Mouse (Mus musculus): ENCODE measurements around the gene Hist1h2bg. TPM values are rescaled to one million over a fixed set of nuclear protein-coding genes. Genes with fewer than 3 reads are reported as not detected.

The Hist1h2bg gene
- not detected for polyA plus RNA-seq (2014; fragmentation: Illumina TruSeq; extraction: RNeasy Lipid Tissue Mini Kit (QIAGEN cat#74804); ENCODE audit: low read depth, low replicate concordance)

GRCm38 (mm10) chr13:23571022-23571503 is at the start of gene Hist1h2bg, which contains the start of gene Hist1h2ae:
Gene Hist1h2bg (plus strand): TSS chr13:23571396.
Gene Hist1h2ae (minus strand): TSS chr13:23571220.

GRCm38 (mm10) chr13:23530901-23531875 is 40.0 kb upstream of the Hist1h2bg start, which contains the start of gene Hist1h4h:
Gene Hist1h4h (plus strand): TSS chr13:23531050.

GRCm38 (mm10) chr13:23533560-23534367 is 37.4 kb upstream of the Hist1h2bg start, which contains the start of gene Hist1h2af:
Gene Hist1h2af (plus strand): TSS chr13:23533906.

GRCm38 (mm10) chr13:23535137-23536075 is 35.8 kb upstream of the Hist1h2bg start, which contains the start of gene Hist1h3g:
Gene Hist1h3g (plus strand): TSS chr13:23535422.

GRCm38 (mm10) chr13:23542999-23543607 is 28.1 kb upstream of the Hist1h2bg start, which contains the start of gene Hist1h2bh:
Gene Hist1h2bh (minus strand): TSS chr13:23543392.

GRCm38 (mm10) chr13:23543965-23544786 is 27.0 kb upstream of the Hist1h2bg start, which contains the start of gene Hist1h3f:
Gene Hist1h3f (plus strand): TSS chr13:23544052.

GRCm38 (mm10) chr13:23551146-23551834 is 19.9 kb upstream of the Hist1h2bg start, which contains the start of gene Hist1h4f:
Gene Hist1h4f (minus strand): TSS chr13:23551648.

GRCm38 (mm10) chr13:23552962-23553361 is 18.2 kb upstream of the Hist1h2bg start, which contains the start of gene Hist1h1d:
Gene Hist1h1d (plus strand): TSS chr13:23553262.

DNA sequence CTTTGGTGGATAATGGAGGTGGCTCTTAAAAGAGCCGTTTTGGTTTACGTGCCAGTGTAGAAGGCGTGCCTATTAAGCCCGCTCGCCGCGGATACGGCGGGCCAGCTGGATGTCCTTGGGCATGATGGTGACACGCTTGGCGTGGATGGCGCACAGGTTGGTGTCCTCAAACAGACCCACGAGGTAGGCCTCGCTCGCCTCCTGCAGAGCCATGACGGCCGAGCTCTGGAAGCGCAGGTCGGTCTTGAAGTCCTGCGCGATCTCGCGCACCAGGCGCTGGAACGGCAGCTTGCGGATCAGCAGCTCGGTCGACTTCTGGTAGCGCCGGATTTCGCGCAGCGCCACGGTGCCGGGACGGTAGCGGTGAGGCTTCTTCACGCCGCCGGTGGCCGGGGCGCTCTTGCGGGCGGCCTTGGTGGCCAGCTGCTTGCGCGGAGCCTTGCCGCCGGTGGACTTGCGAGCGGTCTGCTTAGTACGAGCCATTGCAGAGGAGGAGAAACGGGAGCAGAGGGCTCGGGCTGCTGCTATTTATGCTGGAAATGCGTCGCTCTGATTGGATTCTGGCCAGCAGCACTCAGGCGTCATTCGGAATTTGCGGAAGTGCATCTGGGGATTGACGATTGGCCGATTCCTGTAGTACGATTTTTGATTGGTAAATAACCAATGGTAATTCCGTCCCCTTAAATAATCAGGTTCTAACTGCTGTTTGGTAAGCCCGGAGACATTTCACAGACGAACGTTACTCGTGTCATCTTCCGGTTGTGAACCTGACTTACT is 9.1 kb upstream of the Hist1h2bg start, which contains the start of gene Hist1h3e:
Hist1h3e (minus strand) TSS at position 487 of the 777 bp plus-strand sequence.

DNA sequence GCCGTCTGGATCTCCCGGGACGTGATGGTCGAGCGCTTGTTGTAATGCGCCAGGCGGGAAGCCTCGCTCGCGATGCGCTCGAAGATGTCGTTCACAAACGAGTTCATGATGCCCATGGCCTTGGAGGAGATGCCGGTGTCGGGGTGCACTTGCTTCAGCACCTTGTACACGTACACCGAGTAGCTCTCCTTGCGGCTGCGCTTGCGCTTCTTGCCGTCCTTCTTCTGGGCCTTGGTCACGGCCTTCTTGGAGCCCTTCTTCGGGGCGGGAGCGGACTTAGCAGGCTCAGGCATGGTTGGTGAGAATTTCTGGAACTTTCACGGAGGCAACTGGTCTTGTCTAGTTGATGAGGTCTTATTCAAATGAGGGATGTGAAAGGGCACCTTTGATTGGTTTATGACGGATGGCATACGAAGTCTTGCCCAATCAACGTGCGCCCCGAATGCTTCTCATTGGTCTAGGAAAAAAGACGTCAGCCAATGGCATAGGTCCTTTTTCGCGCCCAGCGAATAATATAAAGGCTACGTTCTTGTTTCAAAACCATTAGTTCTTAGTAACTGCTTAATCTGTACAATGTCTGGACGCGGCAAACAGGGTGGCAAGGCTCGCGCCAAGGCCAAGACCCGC is 2.8 kb downstream of the Hist1h2bg start, which contains the start of the genes Hist1h2bf and Hist1h2ad:
Hist1h2bf (minus strand) TSS at position 299 of the 627 bp plus-strand sequence.
Hist1h2ad (plus strand) TSS at position 484 of the 627 bp plus-strand sequence.

DNA sequence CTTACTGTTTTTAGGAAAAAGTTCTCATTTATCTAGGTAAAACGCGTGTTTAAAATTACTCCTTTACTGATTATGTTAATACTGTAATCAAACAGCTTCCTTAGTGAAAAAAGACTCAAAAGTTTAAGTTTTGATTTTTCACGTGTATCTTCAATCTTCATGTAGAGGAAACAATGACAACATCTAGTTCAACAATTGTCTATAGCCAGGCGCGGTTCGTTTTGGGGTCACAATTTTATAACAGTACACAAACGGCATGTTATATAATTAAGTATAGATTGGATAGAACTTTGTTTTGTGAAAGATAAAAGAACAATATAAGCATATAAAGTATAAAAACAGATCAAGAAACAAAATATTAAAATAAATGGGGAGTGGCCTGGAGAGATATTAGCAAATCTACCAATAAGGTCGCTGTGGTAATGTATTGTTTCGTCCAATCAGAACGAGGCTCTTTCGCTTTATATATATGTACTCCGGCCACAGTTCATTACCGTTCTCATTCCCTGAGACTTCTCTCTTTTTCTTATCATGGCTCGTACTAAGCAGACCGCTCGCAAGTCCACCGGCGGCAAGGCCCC is 4.2 kb downstream of the Hist1h2bg start, which contains the start of gene Hist1h3d:
Hist1h3d (plus strand) TSS at position 493 of the 581 bp plus-strand sequence.

DNA sequence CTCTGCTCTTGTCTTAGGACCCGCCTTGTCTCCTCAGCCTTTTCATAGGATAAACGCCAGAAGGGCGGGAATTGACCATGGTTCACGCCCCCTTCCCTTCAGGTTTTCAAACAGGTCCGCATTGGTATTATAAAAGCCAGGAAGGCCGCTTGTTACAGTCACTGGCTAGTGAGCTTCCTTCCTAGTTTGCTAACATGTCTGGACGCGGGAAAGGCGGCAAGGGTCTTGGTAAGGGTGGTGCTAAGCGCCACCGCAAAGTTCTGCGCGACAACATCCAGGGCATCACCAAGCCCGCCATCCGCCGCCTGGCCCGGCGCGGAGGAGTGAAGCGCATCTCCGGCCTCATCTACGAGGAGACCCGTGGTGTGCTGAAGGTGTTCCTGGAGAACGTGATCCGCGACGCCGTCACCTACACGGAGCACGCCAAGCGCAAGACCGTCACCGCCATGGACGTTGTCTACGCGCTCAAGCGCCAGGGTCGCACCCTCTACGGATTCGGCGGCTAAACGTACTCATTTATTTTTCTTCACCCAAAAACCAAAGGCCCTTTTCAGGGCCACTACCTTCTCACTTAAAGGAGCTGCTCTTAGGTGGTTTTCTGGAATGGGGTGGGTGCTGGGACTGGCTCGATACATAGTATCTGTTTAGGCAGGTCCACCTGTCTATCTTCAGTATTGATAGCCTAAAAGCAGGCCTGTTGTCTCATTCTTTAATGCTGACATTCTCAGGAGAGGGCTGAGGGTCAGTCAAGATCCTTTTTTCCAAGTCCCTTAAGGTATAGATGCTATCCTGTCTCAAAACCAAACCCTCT is 10.4 kb downstream of the Hist1h2bg start, which contains the start of gene Hist1h4d:
Hist1h4d (plus strand) TSS at position 191 of the 811 bp plus-strand sequence.

DNA sequence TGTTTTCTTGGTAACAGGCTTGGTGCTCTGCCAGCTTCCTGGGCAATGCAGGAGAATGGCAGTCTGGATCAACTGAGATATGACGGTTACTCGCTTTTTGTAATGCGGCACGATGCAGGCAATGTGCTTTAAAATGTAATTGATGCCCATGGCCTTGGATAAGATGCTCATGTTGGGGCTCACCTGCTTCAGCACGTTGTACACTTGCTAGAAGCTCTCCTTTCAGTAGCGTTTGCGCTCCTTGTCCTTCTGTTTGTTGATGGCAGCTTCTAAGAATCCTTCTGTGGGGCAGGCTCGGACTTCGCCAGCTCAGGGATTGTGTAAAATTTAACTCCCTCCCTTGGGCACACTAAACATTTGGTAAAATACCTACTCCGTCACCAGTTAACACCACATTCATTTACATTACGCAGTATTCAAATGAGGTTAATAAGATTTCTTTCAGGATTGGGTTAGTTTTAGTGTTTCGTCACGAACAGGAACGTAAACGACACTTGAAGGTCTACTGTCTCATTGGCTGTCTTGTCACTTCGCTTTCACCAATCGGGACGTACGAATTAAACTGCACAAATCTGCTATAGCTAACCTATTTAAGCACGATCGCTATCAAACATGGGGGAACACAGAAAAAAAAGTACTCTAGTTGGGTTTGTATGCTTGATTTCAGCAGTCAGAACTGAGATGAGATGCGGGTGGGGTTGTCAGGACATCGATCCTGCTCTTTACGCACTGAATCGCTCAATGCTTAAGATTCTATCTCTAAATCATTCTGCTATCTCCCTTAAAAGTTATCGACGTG is 49.7 kb downstream of the Hist1h2bg start, which contains the start of gene Hist1h2be:
Hist1h2be (minus strand) TSS at position 392 of the 799 bp plus-strand sequence.

